Mouse (Mus musculus) midbrain, embryonic 10.5 days (tissue): ENCODE measurements around the gene Cyp2r1. TPM values are rescaled to one million over a fixed set of nuclear protein-coding genes. Genes with fewer than 3 reads are reported as not detected.
A peak's percentile ranks its signal among the peaks of the same experiment; 100 is the strongest.
"Not testable (repeated sequence)": the region's sequence is repeated elsewhere in the genome, so short reads cannot be mapped to it uniquely, and the experiment has no call there.

ENCODE experiments used
- DNase-seq: peaks from one replicate; pipeline ENCODE4 v3.0.0-alpha.2; 2017; ENCODE audit warnings: low spot score
- H3K27ac ChIP-seq: fragments of 300-500 bp; sonication (generic); replicated peaks from 2 replicates; pipeline ENCODE4 v1.5.1; 2016; ENCODE audit warnings: mild to moderate bottlenecking
- H3K27me3 ChIP-seq: fragments of 300-500 bp; sonication (generic); 2 replicates; pipeline ENCODE4 v1.6.1; 2016; ENCODE audit warnings: low read depth, mild to moderate bottlenecking; ENCODE audit not compliant: poor library complexity, severe bottlenecking
- H3K36me3 ChIP-seq: fragments of 300-500 bp; sonication (generic); 2 replicates; pipeline ENCODE4 v1.6.1; 2016; ENCODE audit warnings: mild to moderate bottlenecking, moderate library complexity
- H3K4me1 ChIP-seq: fragments of 300-500 bp; sonication (generic); 2 replicates; pipeline ENCODE4 v1.6.1; 2016
- H3K4me3 ChIP-seq: fragments of 300-500 bp; sonication (generic); 2 replicates; pipeline ENCODE4 v1.5.1; 2016; ENCODE audit warnings: mild to moderate bottlenecking, moderate library complexity
- H3K9me3 ChIP-seq: fragments of 300-500 bp; sonication (generic); replicated peaks from 2 replicates; pipeline ENCODE4 v1.6.1; 2016; ENCODE audit warnings: mild to moderate bottlenecking
- WGBS: fragments of 180-500 bp; shearing (Covaris S2); methylation state at CpG from one replicate; pipeline ENCODE4 v1.1.7; 2016; 5-methylcytosine and 5-hydroxymethylcytosine counted together
- polyA plus RNA-seq: library from polyadenylated mRNA; unstranded; fragments of >200 nt; fragmentation: Nextera tagmentation; extraction: Ambion mirVana; gene quantifications from 2 replicates; pipeline ENCODE4 v1.2.1, GENCODE M21; 2016

Gene Cyp2r1
- 1.2 and 1.4 TPM in 2 replicates for polyA plus RNA-seq

DNA sequence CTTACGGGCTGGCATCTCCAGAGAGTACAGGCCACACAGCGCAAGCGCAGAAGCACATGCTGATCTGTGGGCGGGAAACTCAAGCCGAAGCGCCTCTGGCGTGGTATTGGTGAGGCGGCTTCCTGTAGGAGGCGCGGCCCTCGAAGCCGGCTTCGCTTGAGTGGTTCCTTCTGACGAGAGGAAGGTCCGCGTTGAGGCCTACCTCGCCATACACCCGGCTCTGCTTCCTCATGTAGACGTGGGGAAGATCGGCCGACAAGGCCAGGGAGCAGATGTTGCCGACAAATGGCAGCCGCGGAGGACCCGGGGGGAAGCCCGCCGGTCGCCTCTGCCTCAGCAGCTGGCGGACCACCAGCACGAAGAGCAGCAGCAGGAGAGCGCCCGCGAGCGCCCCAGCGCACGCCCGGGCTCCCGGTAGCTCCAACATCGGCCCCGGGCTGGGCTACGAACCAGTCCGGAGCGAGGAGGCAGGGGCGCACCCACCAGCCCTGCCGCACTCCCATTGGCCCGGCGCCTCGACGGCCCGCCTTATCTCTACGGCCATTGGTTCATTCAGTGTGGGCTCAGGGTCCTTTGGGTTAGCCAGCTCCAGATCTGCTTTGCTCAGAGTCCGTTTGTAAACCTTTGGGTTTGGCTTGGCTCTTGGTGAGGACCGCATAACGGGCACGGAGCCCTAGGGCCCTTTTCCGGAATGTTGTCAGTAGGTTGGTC, at the start of gene Cyp2r1:
Cyp2r1 (minus strand) TSS at position 442 of the 711 bp plus-strand sequence.
- peaks cover 11% of the 10 kb centered on the region for H3K4me1 ChIP-seq
- peaks cover 17% of the 10 kb centered on the region for H3K27me3 ChIP-seq
- peak within 1 kb of the TSS; percentile 87 for H3K27ac ChIP-seq
- H3K36me3 ChIP-seq, result no peaks in the 10 kb centered on the region
- H3K9me3 ChIP-seq, result no peaks in the 10 kb centered on the region
- peak; percentile 87 for DNase-seq
- peak within 1 kb of the TSS; percentile 61 for H3K4me3 ChIP-seq
- WGBS, result 4% methylated on average over 56 of the region's 56 CpGs

GRCm38 (mm10) chr7:114594391-114594790, 31.6 kb upstream of the Cyp2r1 start:
- not testable (repeated sequence) for H3K9me3 ChIP-seq, H3K36me3 ChIP-seq, H3K4me1 ChIP-seq, DNase-seq, H3K4me3 ChIP-seq, H3K27ac ChIP-seq, H3K27me3 ChIP-seq
- WGBS, result 92% methylated on average over 8 of the region's 8 CpGs

DNA sequence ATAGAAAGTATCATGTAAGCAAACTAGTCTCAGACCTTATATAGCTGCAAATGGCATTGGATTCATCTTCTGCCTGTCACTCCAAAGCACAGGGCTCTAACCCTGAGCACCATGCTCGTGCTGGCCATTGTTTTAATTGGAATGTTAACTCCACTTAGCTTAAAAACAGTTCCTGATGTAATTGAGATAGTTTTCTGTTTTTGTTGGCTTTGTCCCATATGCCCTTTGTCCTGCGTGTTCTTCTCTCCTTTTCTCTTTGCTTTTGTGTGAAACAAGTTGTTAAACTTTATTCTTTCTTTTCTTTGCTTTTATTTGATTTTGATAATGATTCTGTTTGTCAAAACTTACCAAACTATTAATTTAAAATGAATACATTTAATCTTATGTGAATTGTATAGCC, 19.7 kb upstream of the Cyp2r1 start:
- no peaks in the 10 kb centered on the region for H3K4me1 ChIP-seq
- no peaks in the 10 kb centered on the region for H3K27me3 ChIP-seq
- H3K36me3 ChIP-seq, result no peaks in the 10 kb centered on the region
- 51% methylated on average over 2 of the region's 2 CpGs for WGBS
- DNase-seq, result no peak
- no peak overlapping the region for H3K4me3 ChIP-seq
- no peaks in the 10 kb centered on the region for H3K9me3 ChIP-seq
- no peak overlapping the region for H3K27ac ChIP-seq

- no peaks in the 10 kb centered on the region for H3K4me1 ChIP-seq
- WGBS, result 91% methylated on average over 5 of the region's 5 CpGs
- H3K27me3 ChIP-seq, result no peaks in the 10 kb centered on the region
Measured at GRCm38 (mm10) chr7:114581200-114581599, 18.4 kb upstream of the Cyp2r1 start.

GRCm38 (mm10) chr7:114580426-114580825, 17.7 kb upstream of the Cyp2r1 start:
- WGBS, result 8% methylated on average over 4 of the region's 4 CpGs
- Histone ChIP-seq H3K36me3 (no peaks in the 10 kb centered on the region), H3K4me1 (no peaks in the 10 kb centered on the region), H3K27me3 (no peaks in the 10 kb centered on the region), H3K4me3 (no peak overlapping the region), H3K27ac (no peak overlapping the region), H3K9me3 (no peaks in the 10 kb centered on the region)
- DNase-seq, result peak; percentile 40

More at GRCm38 (mm10) chr7:114581200-114581599, 18.4 kb upstream of the Cyp2r1 start:
- DNase-seq, result no peak
- no peaks in the 10 kb centered on the region for H3K36me3 ChIP-seq
- no peaks in the 10 kb centered on the region for H3K9me3 ChIP-seq
- H3K27ac ChIP-seq, result no peak overlapping the region
- H3K4me3 ChIP-seq, result no peak overlapping the region

- no peak for DNase-seq
Measured at GRCm38 (mm10) chr7:114577665-114578064, 14.9 kb upstream of the Cyp2r1 start.

DNA sequence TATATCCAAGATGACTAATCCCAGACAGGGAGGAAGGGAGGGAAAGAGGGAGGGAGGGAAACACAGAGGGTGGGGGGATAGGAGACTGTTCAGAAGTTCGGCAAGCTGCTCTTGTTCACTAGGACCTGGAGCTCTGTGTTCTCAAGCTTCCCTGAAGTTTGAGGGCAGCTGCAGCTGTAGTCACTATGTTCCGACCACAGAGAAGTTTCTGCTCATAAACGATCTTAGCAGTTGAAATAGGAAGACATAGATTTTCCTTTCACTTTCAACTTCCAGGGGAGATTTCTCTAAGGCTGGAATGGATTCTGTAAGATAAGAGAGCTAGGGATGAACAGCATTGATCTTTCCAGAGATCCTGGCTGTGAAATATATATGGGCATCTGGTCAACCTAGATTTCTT, 14.2 kb upstream of the Cyp2r1 start:
- H3K4me1 ChIP-seq, result no peaks in the 10 kb centered on the region
- H3K27ac ChIP-seq, result no peak overlapping the region
- no peak overlapping the region for H3K4me3 ChIP-seq
- H3K9me3 ChIP-seq, result no peaks in the 10 kb centered on the region
- no peaks in the 10 kb centered on the region for H3K27me3 ChIP-seq
- no peak for DNase-seq
- no peaks in the 10 kb centered on the region for H3K36me3 ChIP-seq
- 82% methylated on average over 3 of the region's 3 CpGs for WGBS

More at GRCm38 (mm10) chr7:114577665-114578064, 14.9 kb upstream of the Cyp2r1 start:
- Histone ChIP-seq H3K27me3 (no peaks in the 10 kb centered on the region), H3K27ac (no peak overlapping the region), H3K9me3 (no peaks in the 10 kb centered on the region), H3K4me3 (no peak overlapping the region), H3K36me3 (no peaks in the 10 kb centered on the region), H3K4me1 (no peaks in the 10 kb centered on the region)
- WGBS, result 100% methylated on average over 1 of the region's 1 CpGs

DNA sequence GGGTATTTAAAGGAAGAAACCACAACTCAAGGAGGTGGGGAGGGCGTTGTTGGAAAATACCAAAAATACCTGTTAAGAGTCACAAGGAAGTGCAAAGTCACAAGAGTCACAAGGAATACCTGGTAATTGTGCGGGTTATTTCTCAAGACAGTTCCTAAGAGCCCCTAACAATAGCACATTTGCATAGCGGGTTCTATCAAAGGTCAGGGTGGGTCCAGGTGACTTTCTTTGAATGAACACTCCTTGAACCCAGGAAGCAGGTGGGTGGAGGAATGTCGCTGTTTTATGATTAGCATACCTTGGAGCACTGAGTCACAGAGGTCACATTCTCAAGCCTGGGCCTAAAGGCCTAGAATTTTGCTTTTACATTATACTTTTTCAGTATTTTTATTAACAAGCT, 11.1 kb upstream of the Cyp2r1 start:
- not testable (repeated sequence) for H3K4me3 ChIP-seq, H3K27me3 ChIP-seq, H3K4me1 ChIP-seq, DNase-seq, H3K9me3 ChIP-seq, H3K27ac ChIP-seq, H3K36me3 ChIP-seq
- 90% methylated on average over 4 of the region's 4 CpGs for WGBS

DNA sequence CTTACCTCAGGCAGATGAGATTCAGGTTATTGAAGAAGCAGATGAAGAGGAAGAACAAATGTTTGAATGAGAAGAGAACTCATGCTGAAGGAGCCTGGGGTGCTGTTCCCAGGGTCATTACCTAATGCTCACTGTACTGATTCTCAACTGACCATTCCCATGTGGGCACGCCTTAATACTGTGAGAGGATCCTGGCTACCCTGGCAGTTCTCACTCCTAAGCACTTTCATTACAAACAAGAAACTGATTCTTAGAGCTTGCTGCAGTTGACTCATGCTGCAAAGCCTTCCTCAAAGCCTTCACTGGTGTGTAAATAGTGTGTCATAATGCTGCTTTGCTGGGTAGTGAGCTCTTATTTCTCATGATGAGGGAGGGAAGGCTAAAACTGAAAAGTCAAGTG, 26.6 kb downstream of the Cyp2r1 start:
- H3K27ac ChIP-seq, result no peak overlapping the region
- H3K9me3 ChIP-seq, result no peaks in the 10 kb centered on the region
- no peak for DNase-seq
- no peaks in the 10 kb centered on the region for H3K4me1 ChIP-seq
- WGBS, result 87% methylated on average over 1 of the region's 1 CpGs
- H3K4me3 ChIP-seq, result no peak overlapping the region
- H3K27me3 ChIP-seq, result no peaks in the 10 kb centered on the region
- H3K36me3 ChIP-seq, result peaks cover 42% of the 10 kb centered on the region

DNA sequence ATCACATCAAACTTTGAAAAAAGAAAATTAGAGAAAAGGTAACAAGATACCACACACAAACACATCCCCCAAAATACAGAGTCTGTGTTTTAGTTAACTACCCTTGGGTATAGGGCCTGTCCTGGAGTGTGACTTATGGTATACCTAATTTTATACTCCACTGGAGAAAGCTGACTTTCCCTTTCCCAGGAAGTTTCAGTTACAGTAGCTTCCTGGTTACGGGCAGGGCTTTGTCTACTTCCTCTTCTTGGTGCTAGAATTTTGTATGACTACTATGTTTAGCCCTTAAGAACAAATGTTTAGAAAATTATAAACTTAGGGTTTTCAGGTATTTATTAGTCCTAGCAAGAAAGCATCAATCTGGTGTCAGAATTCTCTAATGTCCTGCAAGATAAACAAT, 36.5 kb downstream of the Cyp2r1 start:
- H3K9me3 ChIP-seq, result no peaks in the 10 kb centered on the region
- H3K27ac ChIP-seq, result no peak overlapping the region
- no peak for DNase-seq
- no peak overlapping the region for H3K4me3 ChIP-seq
- no peaks in the 10 kb centered on the region for H3K4me1 ChIP-seq
- WGBS, result 91% methylated on average over 1 of the region's 1 CpGs
- H3K36me3 ChIP-seq, result peaks cover 9% of the 10 kb centered on the region
- H3K27me3 ChIP-seq, result no peaks in the 10 kb centered on the region

GRCm38 (mm10) chr7:114520122-114520521, 42.6 kb downstream of the Cyp2r1 start:
- Histone ChIP-seq H3K36me3 (peaks cover 12% of the 10 kb centered on the region), H3K4me3 (no peak overlapping the region)
- WGBS, result 100% methylated on average over 1 of the region's 1 CpGs

DNA sequence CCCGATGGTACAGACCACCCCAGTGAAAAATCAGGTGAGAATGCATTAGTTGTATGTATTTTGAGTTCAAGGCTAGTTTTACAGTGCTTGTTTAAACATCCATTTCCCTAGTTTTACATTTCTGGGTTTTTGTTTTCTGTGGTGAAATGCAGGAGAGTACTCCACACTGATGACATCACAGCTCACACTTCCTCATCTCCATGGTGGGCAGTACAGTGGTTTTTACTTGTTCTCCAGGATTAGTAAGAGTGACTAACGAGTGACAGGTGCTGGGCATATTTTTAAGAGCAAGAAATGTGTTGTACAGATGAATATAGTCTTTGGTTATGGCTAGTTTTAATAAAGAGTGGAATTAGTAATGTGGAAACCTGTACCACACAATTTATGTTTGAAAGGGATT, 53.9 kb downstream of the Cyp2r1 start:
- no peaks in the 10 kb centered on the region for H3K9me3 ChIP-seq
- no peaks in the 10 kb centered on the region for H3K4me1 ChIP-seq
- no peaks in the 10 kb centered on the region for H3K27me3 ChIP-seq
- no peak overlapping the region for H3K4me3 ChIP-seq
- 85% methylated on average over 2 of the region's 2 CpGs for WGBS
- H3K36me3 ChIP-seq, result peaks cover 15% of the 10 kb centered on the region; the same call in 1 of the 2 replicates
- DNase-seq, result no peak
- H3K27ac ChIP-seq, result no peak overlapping the region

More at GRCm38 (mm10) chr7:114520122-114520521, 42.6 kb downstream of the Cyp2r1 start:
- H3K27me3 ChIP-seq, result no peaks in the 10 kb centered on the region
- H3K4me1 ChIP-seq, result no peaks in the 10 kb centered on the region
- H3K27ac ChIP-seq, result no peak overlapping the region
- no peaks in the 10 kb centered on the region for H3K9me3 ChIP-seq
- DNase-seq, result no peak
